ENCODE assay signal across 19 mouse cellular contexts in genomic region chr1:86687236-86687635, GRCm38 (mm10). TPM values are rescaled to one million over a fixed set of nuclear protein-coding genes. Genes with fewer than 3 reads are reported as not detected.
"Had no signal": no experiment of that assay in that cellular context is flagged by ENCODE, and none has a peak within 500 bp of the region (broad histone marks: within the 10 kb centered on the region; RNA-seq: fewer than 3 reads in every experiment).

No protein-coding gene starts in this region.

- DNase-seq: gastrocnemius, adult 2 months; gastrocnemius, postnatal 10 days; gastrocnemius, postnatal 36 days; heart, adult 18-20 months; heart, postnatal 14 days; heart, postnatal 36 days; kidney, adult 11 months; kidney, adult 2 months; kidney, adult 9 months; kidney, postnatal 14 days; kidney, postnatal 36 days; layer of hippocampus, adult 9-11 months; layer of hippocampus, postnatal 36 days; left cerebral cortex, postnatal 4 days had no signal

RNA-seq across cellular contexts. Expression of gene Nppc, which starts 16.9 kb away (rescaled TPM):
- total RNA-seq: heart, adult 18-20 months; hematopoietic stem cell, adult 5-6 weeks; liver, adult 2 months had no signal
- polyA plus RNA-seq: gonadal fat pad, adult 2 months; liver, adult 2 months; liver, embryonic 12.5 days; liver, embryonic 16.5 days had no signal
